Mouse (Mus musculus): ENCODE results near the gene Olfr187.

GRCm38 (mm10) chr16:59030191-59030590 is 9.4 kb downstream of the Olfr187 start, which contains the start of gene Olfr186:
- TF ChIP-seq TCF3 (IDR thresholded peaks at IDR 0.05; ENCODE audit: insufficient read length, low read depth) (no peak), MYOG (IDR thresholded peaks at IDR 0.05; ENCODE audit: control insufficient read depth in 1 of 3, insufficient read depth in 1 of 3, insufficient read length in 2 of 3, low read depth in 2 of 3) (no peak), POLR2AphosphoS2 (IDR thresholded peaks at IDR 0.05; ENCODE audit: insufficient read length, low read depth) (no peak), POLR2A (IDR thresholded peaks at IDR 0.05; ENCODE audit: insufficient read length, low read depth) (no peak), E2F4 (IDR thresholded peaks at IDR 0.05; ENCODE audit: insufficient read depth) (no peak), MAX (IDR thresholded peaks at IDR 0.05; ENCODE audit: low read depth) (no peak), CEBPB (IDR thresholded peaks at IDR 0.05; ENCODE audit: insufficient read depth, poor library complexity, severe bottlenecking) (no peak)

Measured in myocyte (in vitro differentiated cells).